Mouse (Mus musculus): ENCODE data around the gene Rac2.

Rac2 gene

GRCm38 (mm10) chr15:78588049-78588448 is 15.5 kb upstream of the Rac2 start:
- DNase-seq (ENCODE audit: low spot score): no peak

GRCm38 (mm10) chr15:78587050-78587994 is 14.7 kb upstream of the Rac2 start:
- peak; percentile 91 for DNase-seq (ENCODE audit: low spot score)

GRCm38 (mm10) chr15:78585404-78585803 is 12.8 kb upstream of the Rac2 start:
- DNase-seq (ENCODE audit: low spot score): no peak

- DNase-seq (ENCODE audit: low spot score): no peak
Measured at GRCm38 (mm10) chr15:78583352-78583751, 10.8 kb upstream of the Rac2 start.

GRCm38 (mm10) chr15:78576284-78576810 is 3.8 kb upstream of the Rac2 start:
- DNase-seq (ENCODE audit: low spot score): no peak

GRCm38 (mm10) chr15:78572270-78572600 is 348 bp downstream of the Rac2 start:
- DNase-seq (ENCODE audit: low spot score): no peak

- no peak for DNase-seq (ENCODE audit: low spot score)
Measured at GRCm38 (mm10) chr15:78571554-78572269, 871 bp downstream of the Rac2 start.

- no peak for DNase-seq (ENCODE audit: low spot score)
Measured at GRCm38 (mm10) chr15:78570170-78570569, 2.4 kb downstream of the Rac2 start.

- DNase-seq (ENCODE audit: low spot score): no peak
Measured at GRCm38 (mm10) chr15:78567608-78568120, 4.9 kb downstream of the Rac2 start.

GRCm38 (mm10) chr15:78564764-78565435 is 7.7 kb downstream of the Rac2 start:
- DNase-seq (ENCODE audit: low spot score): no peak

- no peak for DNase-seq (ENCODE audit: low spot score)
Measured at GRCm38 (mm10) chr15:78563937-78564336, 8.6 kb downstream of the Rac2 start.

- no peak for DNase-seq (ENCODE audit: low spot score)
Measured at GRCm38 (mm10) chr15:78563344-78563743, 9.2 kb downstream of the Rac2 start.

GRCm38 (mm10) chr15:78559141-78559979 is 13.2 kb downstream of the Rac2 start:
- DNase-seq (ENCODE audit: low spot score): no peak

- no peak for DNase-seq (ENCODE audit: low spot score)
Measured at GRCm38 (mm10) chr15:78557693-78558535, 14.7 kb downstream of the Rac2 start.

- peak; percentile 39 for DNase-seq (ENCODE audit: low spot score)
Measured at GRCm38 (mm10) chr15:78554545-78555313, 17.9 kb downstream of the Rac2 start.

- DNase-seq (ENCODE audit: low spot score): no peak
Measured at GRCm38 (mm10) chr15:78549189-78549734, 23.3 kb downstream of the Rac2 start.

GRCm38 (mm10) chr15:78548711-78549110 is 23.9 kb downstream of the Rac2 start:
- no peak for DNase-seq (ENCODE audit: low spot score)

- DNase-seq (ENCODE audit: low spot score): no peak
Measured at GRCm38 (mm10) chr15:78548336-78548665, 24.3 kb downstream of the Rac2 start.

Measured in layer of hippocampus, adult 11-12 months (tissue).